Mouse (Mus musculus) lung, adult 2 months (tissue): ENCODE results near the gene Zfp358.

Experiments
- CTCF ChIP-seq: fragments of 200-500 bp; IDR thresholded peaks from 2 replicates; pipeline ENCODE4 v1.5.1; 2011; ENCODE audit warnings: mild to moderate bottlenecking, low read length, control low read depth; ENCODE audit not compliant: insufficient read depth
- POLR2A ChIP-seq: fragments of 200-500 bp; IDR thresholded peaks from 2 replicates; pipeline ENCODE4 v1.6.1; 2011; ENCODE audit warnings: low read depth, mild to moderate bottlenecking, control low read depth, low read length, borderline replicate concordance; ENCODE audit errors: extremely low read depth

DNA sequence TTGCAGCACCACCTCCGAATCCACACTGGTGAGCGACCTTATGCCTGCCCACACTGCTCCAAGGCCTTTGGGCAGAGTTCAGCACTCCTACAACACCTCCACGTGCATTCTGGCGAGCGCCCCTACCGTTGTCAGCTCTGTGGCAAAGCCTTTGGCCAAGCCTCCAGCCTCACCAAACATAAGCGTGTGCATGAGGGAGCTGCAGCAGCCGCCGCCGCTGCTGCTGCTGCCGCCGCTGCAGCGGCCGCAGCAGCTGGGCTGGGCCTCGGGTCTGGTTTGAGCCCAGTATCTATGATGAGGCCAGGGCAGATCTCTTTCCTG is 3.5 kb downstream of the Zfp358 start:
- no peak for TF ChIP-seq POLR2A
- TF ChIP-seq CTCF: no peak
